Mouse (Mus musculus) CH12F3 (cell line): Measurements from ENCODE around the gene Olfr444.

ENCODE experiments used
- in situ Hi-C: fragments of 300-500 bp; cut with MboI; formaldehyde crosslinking; loops from 2 replicates; pipeline ENCODE4 v1.14.3; 2020; ENCODE audit warnings: low sequenced_read_pairs

Olfr444 gene

GRCm38 (mm10) chr6:42948767-42949166 lies at the start of gene Olfr444:
Gene Olfr444 (plus strand): TSS chr6:42949067.
- in situ Hi-C loops, result no loop called here

GRCm38 (mm10) chr6:42900345-42900744 lies 48.5 kb upstream of the Olfr444 start:
- in situ Hi-C loops, result no loop called here

- in situ Hi-C loops, result no loop called here
Measured at GRCm38 (mm10) chr6:42908578-42908977, 40.3 kb upstream of the Olfr444 start, which contains the start of gene Olfr447. Gene Olfr447 (plus strand): TSS chr6:42908878.

GRCm38 (mm10) chr6:42921077-42921476 lies 27.8 kb upstream of the Olfr444 start, which contains the start of gene Olfr446:
Gene Olfr446 (plus strand): TSS chr6:42921377.
- in situ Hi-C loops, result no loop called here

GRCm38 (mm10) chr6:42980377-42980776 lies 31.5 kb downstream of the Olfr444 start:
- in situ Hi-C loops, result no loop called here
